Mouse (Mus musculus) embryonic fibroblast, embryonic 13.5 days (primary cell): ENCODE data around the gene Iqschfp.

Experiments
- CTCF ChIP-seq: IDR thresholded peaks from 2 replicates; pipeline ENCODE4 v1.5.1; 2011; ENCODE audit warnings: mild to moderate bottlenecking, control low read depth, low read length, moderate library complexity, borderline replicate concordance; ENCODE audit not compliant: insufficient read depth
- POLR2A ChIP-seq: IDR thresholded peaks from 2 replicates; pipeline ENCODE4 v1.6.1; 2011; ENCODE audit warnings: low read depth, mild to moderate bottlenecking, control low read depth, low read length, moderate library complexity

DNA sequence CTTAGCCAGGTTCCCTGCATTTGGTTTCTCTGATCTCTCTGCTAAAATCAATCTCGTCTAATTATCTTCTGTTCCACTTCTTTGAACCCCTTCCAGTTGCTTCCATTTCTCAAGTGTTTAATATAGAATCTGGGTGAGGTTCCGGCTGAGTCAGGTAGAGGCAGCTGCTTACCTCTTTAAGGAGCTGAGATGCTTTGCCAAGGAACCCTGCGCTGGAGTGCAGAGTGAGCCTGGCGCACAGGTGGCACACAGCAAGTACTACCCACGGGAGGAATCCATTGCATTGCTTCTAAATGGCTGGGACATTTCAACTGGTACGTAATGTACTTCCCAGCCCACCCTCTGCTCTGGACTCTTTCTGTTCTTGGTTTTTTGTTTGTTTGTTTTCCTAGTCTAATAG, 587.2 kb downstream of the Iqschfp start:
- no peak for TF ChIP-seq POLR2A
- TF ChIP-seq CTCF: no peak
